ENCODE assay signal across 17 mouse cellular contexts in genomic region chr4:150958536-150958935, GRCm38 (mm10). TPM values are rescaled to one million over a fixed set of nuclear protein-coding genes. Genes with fewer than 3 reads are reported as not detected.
"Had no signal": no experiment of that assay in that cellular context is flagged by ENCODE, and none has a peak within 500 bp of the region (broad histone marks: within the 10 kb centered on the region; RNA-seq: fewer than 3 reads in every experiment).

No protein-coding gene starts in this region.

- H3K4me2 ChIP-seq: limb, embryonic 13.5 days; neural tube, embryonic 15.5 days had no signal

- H3K36me3 ChIP-seq: limb, embryonic 13.5 days; midbrain, embryonic 10.5 days; neural tube, embryonic 15.5 days had no signal

- ATAC-seq: hindbrain, postnatal 0 days had no signal

- H3K27ac ChIP-seq: hindbrain, postnatal 0 days; kidney, postnatal 0 days; layer of hippocampus, adult 2 months; limb, embryonic 13.5 days; liver, embryonic 14.5 days; midbrain, embryonic 10.5 days; neural tube, embryonic 15.5 days had no signal

- DNase-seq: lung, adult 18-20 months; lung, postnatal 10 days; lung, postnatal 4 days; midbrain, embryonic 14.5 days; thymus, adult 18-20 months; thymus, postnatal 14 days had no signal

- H3K4me3 ChIP-seq: layer of hippocampus, adult 2 months; limb, embryonic 13.5 days; midbrain, embryonic 10.5 days; myocyte; neural tube, embryonic 15.5 days had no signal

- H3K9me3 ChIP-seq: limb, embryonic 13.5 days; midbrain, embryonic 10.5 days; neural tube, embryonic 15.5 days had no signal

- H3K9ac ChIP-seq: limb, embryonic 13.5 days; liver, embryonic 14.5 days; neural tube, embryonic 15.5 days had no signal

- H3K27me3 ChIP-seq: limb, embryonic 13.5 days; neural tube, embryonic 15.5 days had no signal

RNA-seq across cellular contexts. Expression of gene Uts2, which starts 38.4 kb away (rescaled TPM):
- polyA plus RNA-seq: intestine, embryonic 14.5 days; kidney, postnatal 0 days; limb, embryonic 13.5 days; liver, adult 2 months; liver, embryonic 14.5 days; midbrain, embryonic 10.5 days; midbrain, embryonic 14.5 days; myocyte; neural tube, embryonic 11.5 days had no signal
